In genomic region chr15:81936679-81937078, GRCm38 (mm10) we compare ENCODE assay signal across 8 mouse cellular contexts. TPM values are rescaled to one million over a fixed set of nuclear protein-coding genes. Genes with fewer than 3 reads are reported as not detected.
DNase-seq lines count a peak whose midpoint lies in the region; ATAC-seq lines count a peak whose summit lies in the region.

Csdc2 (plus strand) TSS chr15:81936759.

- WGBS in heart, embryonic 10.5 days, result under 1% methylated on average over 12 of the region's 12 CpGs
- 2% methylated on average over 10 of the region's 12 CpGs for WGBS in kidney, embryonic 16.5 days
- WGBS in liver, embryonic 13.5 days (ENCODE audit: insufficient replicate concordance), result 10% methylated on average over 12 of the region's 12 CpGs

- H3K9me3 ChIP-seq in heart, embryonic 10.5 days, result no peaks in the 10 kb centered on the region
- no peaks in the 10 kb centered on the region for H3K9me3 ChIP-seq in kidney, embryonic 16.5 days (ENCODE audit: low read length)
- no peaks in the 10 kb centered on the region for H3K9me3 ChIP-seq in liver, embryonic 13.5 days (replicated peaks)

- peak within 1 kb of the TSS; percentile 62 for H3K4me3 ChIP-seq in heart, embryonic 10.5 days
- peak within 1 kb of the TSS; percentile 58 for H3K4me3 ChIP-seq in kidney, embryonic 16.5 days (ENCODE audit: low read length)
- peak within 1 kb of the TSS; percentile 34 for H3K4me3 ChIP-seq in liver, embryonic 13.5 days (replicated peaks)

- peak within 1 kb of the TSS; percentile 81 for H3K4me2 ChIP-seq in kidney, embryonic 16.5 days (replicated peaks; ENCODE audit: low read depth, low read length)
- peak within 1 kb of the TSS; percentile 42 for H3K4me2 ChIP-seq in liver, embryonic 13.5 days

- peak; percentile 73 for ATAC-seq in frontal cortex, adult (ENCODE audit: low TSS enrichment)
- ATAC-seq in kidney, embryonic 16.5 days (ENCODE audit: low FRiP score, low TSS enrichment), result peak; percentile 69
- no peak; the same call in 1 of the 2 replicates for ATAC-seq in liver, embryonic 13.5 days (ENCODE audit: low read depth)

- peaks cover 18% of the 10 kb centered on the region for H3K27me3 ChIP-seq in heart, embryonic 10.5 days (ENCODE audit: insufficient read depth, poor library complexity, severe bottlenecking)
- H3K27me3 ChIP-seq in kidney, embryonic 16.5 days (ENCODE audit: insufficient read depth, low read length), result 0 out of 2 replicates have a peak, but pooled peaks cover 2% of the 10 kb centered on the region
- peaks cover 27% of the 10 kb centered on the region for H3K27me3 ChIP-seq in liver, embryonic 13.5 days

- DNase-seq in frontal cortex, postnatal 14 days (ENCODE audit: low spot score in 2 of 2), result no peak
- DNase-seq in cerebellum, postnatal 36 days, result peak; percentile 66 to 69
- peak; percentile 82 for DNase-seq in heart, embryonic 10.5 days (ENCODE audit: low spot score)
- no peak for DNase-seq in liver, embryonic 13.5 days
- DNase-seq in ovary, postnatal 14 days (ENCODE audit: low spot score), result peak; percentile 43
- no peak for DNase-seq in adipocyte (ENCODE audit: low spot score)

- peak within 1 kb of the TSS; percentile 69 for H3K9ac ChIP-seq in kidney, embryonic 16.5 days (replicated peaks; ENCODE audit: low read length)
- H3K9ac ChIP-seq in liver, embryonic 13.5 days, result peak within 1 kb of the TSS; percentile 23; the same call in 1 of the 2 replicates

- peak within 1 kb of the TSS; percentile 77 for H3K27ac ChIP-seq in heart, embryonic 10.5 days
- peak within 1 kb of the TSS; percentile 90 for H3K27ac ChIP-seq in kidney, embryonic 16.5 days (ENCODE audit: low read length)
- H3K27ac ChIP-seq in liver, embryonic 13.5 days, result no peak within 1 kb of the TSS; the same call in 1 of the 2 replicates

- H3K4me1 ChIP-seq in heart, embryonic 10.5 days, result peaks cover 28% of the 10 kb centered on the region
- H3K4me1 ChIP-seq in kidney, embryonic 16.5 days (ENCODE audit: insufficient read depth, low read length), result peaks cover 42% of the 10 kb centered on the region
- H3K4me1 ChIP-seq in liver, embryonic 13.5 days (replicated peaks), result peaks cover 48% of the 10 kb centered on the region

- no peaks in the 10 kb centered on the region for H3K36me3 ChIP-seq in heart, embryonic 10.5 days
- H3K36me3 ChIP-seq in kidney, embryonic 16.5 days (ENCODE audit: insufficient read depth, low read length), result no peaks in the 10 kb centered on the region
- no peaks in the 10 kb centered on the region for H3K36me3 ChIP-seq in liver, embryonic 13.5 days

RNA-seq across cellular contexts. Expression of gene Csdc2, which starts in this region (rescaled TPM):
- 6.4 and 7.4 TPM in 2 replicates for polyA plus RNA-seq in heart, embryonic 10.5 days (2016; fragmentation: Nextera tagmentation; extraction: Ambion mirVana)
- 35.2 and 38.1 TPM in 2 replicates for polyA plus RNA-seq in kidney, embryonic 16.5 days (2015; fragmentation: Nextera tagmentation; extraction: Ambion mirVana)
- 1.0 and 1.1 TPM in 2 replicates for polyA plus RNA-seq in liver, embryonic 13.5 days (2015; fragmentation: Nextera tagmentation; extraction: Ambion mirVana)

Comparison
In these comparisons a context has a peak if more than half of its experiments do, and no peak if none do; other contexts are left out.
1. DNase-seq: peak in cerebellum, postnatal 36 days (2 of 2), heart, embryonic 10.5 days (single experiment) and ovary, postnatal 14 days (single experiment); none in frontal cortex, postnatal 14 days (0 of 2), liver, embryonic 13.5 days (single experiment) and adipocyte (single experiment).
2. Peak in every context shown above with its lines, with median percentiles within 50 percentile points of each other: H3K4me3 ChIP-seq.